Mouse (Mus musculus) mouse trophoblast stem cell (cell line): ENCODE results near the gene Zfp709.
"Not testable (repeated sequence)": the region's sequence is repeated elsewhere in the genome, so short reads cannot be mapped to it uniquely, and the experiment has no call there.

ENCODE experiments used
- in situ Hi-C, 2 experiments: fragments of 300-500 bp; cut with MseI, MboI; formaldehyde crosslinking; loops; 2 replicates in 1 of 2; 3 replicates in 1 of 2; pipeline ENCODE4 v1.15.1; 2025

The Zfp709 gene

GRCm38 (mm10) chr8:71925791-71926190 lies 44.0 kb downstream of the Zfp709 start:
- in situ Hi-C loops: no loop called here

DNA sequence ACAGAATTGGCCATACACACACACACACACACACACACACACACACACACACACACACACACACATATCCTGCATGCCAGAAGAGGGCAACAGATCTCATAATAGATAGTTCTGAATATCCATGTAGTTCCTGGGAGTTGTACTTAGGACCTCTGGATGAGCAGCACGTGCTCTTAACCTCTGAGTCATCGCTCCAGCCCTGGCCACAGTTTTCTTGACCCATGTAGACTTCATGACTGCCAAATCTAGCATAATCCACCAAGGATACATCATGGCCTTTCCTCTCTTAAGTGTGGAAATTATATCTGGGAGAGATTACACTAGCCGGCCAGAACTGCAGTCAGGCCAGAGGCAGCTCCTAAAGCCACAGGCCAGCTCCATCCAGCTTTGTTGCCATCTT lies 44.7 kb downstream of the Zfp709 start:
- in situ Hi-C loops: no loop called here

DNA sequence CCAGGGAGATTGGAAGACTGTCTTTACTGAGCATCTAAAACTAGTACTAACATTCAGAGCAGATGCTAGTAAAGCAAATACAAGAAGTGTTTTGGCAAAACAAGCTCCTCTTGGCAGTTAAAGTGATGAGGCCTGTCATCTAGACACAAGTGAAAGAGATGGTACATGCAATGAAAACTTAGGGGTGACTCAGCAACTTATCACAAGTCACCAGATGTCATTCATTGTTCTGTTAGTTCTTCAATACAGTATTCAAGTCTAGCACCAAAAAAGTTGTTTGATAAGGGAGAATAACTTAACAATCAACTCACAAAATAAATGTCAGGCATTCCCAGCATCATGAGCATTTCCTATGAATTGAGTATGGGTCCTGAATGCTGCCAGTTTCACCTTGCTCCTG lies 46.0 kb downstream of the Zfp709 start:
- in situ Hi-C loops: no loop called here

DNA sequence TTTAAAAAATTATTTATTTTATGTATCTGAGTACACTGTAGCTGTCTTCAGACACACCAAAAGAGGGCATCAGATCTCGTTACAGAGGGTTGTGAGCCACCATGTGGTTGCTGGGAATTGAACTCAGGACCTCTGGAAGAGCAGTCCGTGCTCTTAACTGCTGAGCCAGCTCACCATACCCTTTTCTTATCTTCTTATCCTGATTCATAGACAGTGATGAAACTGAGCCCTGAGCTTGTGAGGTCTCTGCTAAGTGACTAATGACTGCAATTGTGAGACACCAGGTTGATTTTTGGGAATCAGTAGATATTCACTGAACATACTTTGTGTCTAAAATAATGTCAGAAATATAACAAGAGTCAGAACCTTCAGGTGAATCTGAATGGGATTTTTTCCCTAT lies 56.2 kb downstream of the Zfp709 start:
- in situ Hi-C loops: not testable (repeated sequence)

GRCm38 (mm10) chr8:71940293-71941208 lies 58.7 kb downstream of the Zfp709 start:
- in situ Hi-C loops: no loop called here

GRCm38 (mm10) chr8:71941776-71942175 lies 60.0 kb downstream of the Zfp709 start:
- in situ Hi-C loops: no loop called here
